Mouse (Mus musculus) hindbrain, embryonic 16.5 days (tissue): Measurements from ENCODE around the gene Lyrm9. TPM values are rescaled to one million over a fixed set of nuclear protein-coding genes. Genes with fewer than 3 reads are reported as not detected.

Experiments used
- ATAC-seq: fragments of 200-750 bp; cut with Nextera tagmentation; 2 replicates; pipeline ENCODE4 v1.8.0; 2017; ENCODE audit warnings: moderate TSS enrichment, moderate library complexity
- H3K27ac ChIP-seq: fragments of 300-500 bp; sonication (generic); 2 replicates; pipeline ENCODE4 v1.5.1; 2014; ENCODE audit warnings: low read depth, mild to moderate bottlenecking, control low read depth, low read length, moderate library complexity
- H3K27me3 ChIP-seq: fragments of 300-500 bp; sonication (generic); replicated peaks from 2 replicates; pipeline ENCODE4 v1.6.1; 2014; ENCODE audit warnings: low read length; ENCODE audit not compliant: control insufficient read depth, insufficient read depth
- H3K36me3 ChIP-seq: fragments of 300-500 bp; sonication (generic); 2 replicates; pipeline ENCODE4 v1.6.1; 2014; ENCODE audit warnings: mild to moderate bottlenecking, low read length, moderate library complexity, mixed read lengths; ENCODE audit not compliant: control insufficient read depth, insufficient read depth
- H3K4me1 ChIP-seq: fragments of 300-500 bp; sonication (generic); 2 replicates; pipeline ENCODE4 v1.6.1; 2014; ENCODE audit warnings: low read depth, low read length; ENCODE audit not compliant: control insufficient read depth, insufficient read depth
- H3K4me2 ChIP-seq: fragments of 300-500 bp; sonication (generic); 2 replicates; pipeline ENCODE4 v1.6.1; 2014; ENCODE audit warnings: mild to moderate bottlenecking, low read length, control low read depth, moderate library complexity
- H3K4me3 ChIP-seq: fragments of 300-500 bp; sonication (generic); 2 replicates; pipeline ENCODE4 v1.5.1; 2014; ENCODE audit warnings: mild to moderate bottlenecking, low read length, control low read depth, moderate library complexity
- H3K9ac ChIP-seq: fragments of 300-500 bp; sonication (generic); 2 replicates; pipeline ENCODE4 v1.6.1; 2014; ENCODE audit warnings: low read depth, mild to moderate bottlenecking, control low read depth, low read length, moderate library complexity
- H3K9me3 ChIP-seq: fragments of 300-500 bp; sonication (generic); 2 replicates; pipeline ENCODE4 v1.6.1; 2014; ENCODE audit warnings: mild to moderate bottlenecking, low read length, moderate library complexity; ENCODE audit not compliant: control insufficient read depth
- WGBS: fragments of 180-500 bp; shearing (Covaris S2); extraction: QIAGEN DNeasy Blood & Tissue Kit; methylation state at CpG from one replicate; pipeline ENCODE4 v1.1.7; 2014; 5-methylcytosine and 5-hydroxymethylcytosine counted together
- polyA plus RNA-seq: library from polyadenylated mRNA; unstranded; fragments of >200 nt; fragmentation: Nextera tagmentation; extraction: Ambion mirVana; gene quantifications from 2 replicates; pipeline ENCODE4 v1.2.1, GENCODE M21; 2015

The Lyrm9 gene
- polyA plus RNA-seq, 1 experiment from 2014 or later: 48.4 TPM

DNA sequence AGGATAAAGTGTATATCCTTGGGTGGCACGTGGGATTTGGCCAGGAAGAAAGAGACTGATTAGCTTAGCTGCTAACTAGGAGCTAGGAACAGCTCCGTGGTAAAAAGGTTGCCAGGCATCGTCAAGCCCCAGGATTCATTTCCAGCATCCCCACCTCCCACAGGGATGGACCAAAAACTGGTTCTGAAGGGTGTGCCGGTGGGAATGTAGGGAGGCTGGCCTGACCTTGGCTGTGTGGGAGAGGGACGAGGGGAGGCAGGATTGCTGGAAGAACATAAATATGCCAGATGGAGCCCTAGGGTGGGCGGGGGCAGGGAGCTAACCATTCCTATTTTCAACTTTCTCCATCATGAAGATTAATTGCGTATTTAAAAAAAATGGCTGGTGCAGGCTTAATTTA, 1.2 kb downstream of the Lyrm9 start:
- Histone ChIP-seq H3K36me3 (no peaks in the 10 kb centered on the region), H3K4me2 (peak overlapping the region; percentile 76), H3K9me3 (no peaks in the 10 kb centered on the region), H3K27ac (no peak overlapping the region), H3K27me3 (no peaks in the 10 kb centered on the region), H3K4me1 (peaks cover 7% of the 10 kb centered on the region), H3K4me3 (peak overlapping the region; percentile 76; the same call in 1 of the 2 replicates), H3K9ac (peak overlapping the region; percentile 50)
- WGBS: 32% methylated on average over 7 of the region's 7 CpGs
- ATAC-seq: no peak

DNA sequence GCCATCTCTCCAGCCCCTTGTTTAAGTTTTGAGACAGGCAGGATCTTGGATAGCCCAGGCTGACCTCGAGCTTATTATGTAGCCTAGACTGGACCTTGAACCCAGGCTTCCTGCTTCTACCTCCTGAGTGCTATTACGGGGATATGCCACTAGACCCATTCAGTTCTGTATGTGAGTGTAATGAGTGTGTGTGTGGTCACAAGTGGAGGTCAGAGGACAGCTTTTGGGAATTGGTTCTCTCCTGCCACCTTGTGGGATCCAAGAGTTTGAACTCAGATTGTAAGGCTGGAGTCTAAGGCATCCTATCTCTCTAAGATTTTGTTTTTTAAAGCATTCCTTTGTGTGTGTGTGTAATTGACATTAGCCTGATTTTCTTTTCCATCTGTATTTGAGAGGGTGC, 2.0 kb downstream of the Lyrm9 start:
- Histone ChIP-seq H3K4me3 (no peak overlapping the region), H3K4me1 (peaks cover 7% of the 10 kb centered on the region), H3K27ac (no peak overlapping the region), H3K9me3 (no peaks in the 10 kb centered on the region), H3K4me2 (no peak overlapping the region), H3K9ac (no peak overlapping the region), H3K36me3 (no peaks in the 10 kb centered on the region), H3K27me3 (no peaks in the 10 kb centered on the region)
- 49% methylated on average over 2 of the region's 2 CpGs for WGBS
- ATAC-seq: no peak

DNA sequence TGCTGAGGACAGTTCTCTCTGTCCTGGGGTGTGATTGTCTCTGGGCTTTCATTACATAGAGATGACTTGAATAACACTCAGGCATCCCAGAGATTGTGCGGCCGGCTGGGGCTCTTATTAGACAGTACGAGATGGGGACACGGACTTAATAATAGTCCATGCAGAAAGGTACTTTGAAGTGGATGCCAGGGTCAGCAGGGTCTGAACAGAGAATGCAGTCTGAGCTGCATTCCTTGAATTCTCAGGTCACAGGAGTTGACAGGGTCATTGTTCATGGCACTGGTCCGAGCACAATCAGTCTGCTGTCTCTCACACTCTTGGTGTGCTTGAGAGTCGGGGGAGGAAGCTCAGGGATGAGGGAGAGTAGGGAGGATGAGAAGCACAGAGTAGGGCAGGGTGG, 3.0 kb downstream of the Lyrm9 start:
- Histone ChIP-seq H3K9me3 (no peaks in the 10 kb centered on the region), H3K4me1 (peaks cover 7% of the 10 kb centered on the region), H3K9ac (no peak overlapping the region), H3K4me3 (no peak overlapping the region), H3K4me2 (no peak overlapping the region), H3K27me3 (no peaks in the 10 kb centered on the region), H3K27ac (no peak overlapping the region), H3K36me3 (no peaks in the 10 kb centered on the region)
- 22% methylated on average over 6 of the region's 6 CpGs for WGBS
- ATAC-seq: no peak

DNA sequence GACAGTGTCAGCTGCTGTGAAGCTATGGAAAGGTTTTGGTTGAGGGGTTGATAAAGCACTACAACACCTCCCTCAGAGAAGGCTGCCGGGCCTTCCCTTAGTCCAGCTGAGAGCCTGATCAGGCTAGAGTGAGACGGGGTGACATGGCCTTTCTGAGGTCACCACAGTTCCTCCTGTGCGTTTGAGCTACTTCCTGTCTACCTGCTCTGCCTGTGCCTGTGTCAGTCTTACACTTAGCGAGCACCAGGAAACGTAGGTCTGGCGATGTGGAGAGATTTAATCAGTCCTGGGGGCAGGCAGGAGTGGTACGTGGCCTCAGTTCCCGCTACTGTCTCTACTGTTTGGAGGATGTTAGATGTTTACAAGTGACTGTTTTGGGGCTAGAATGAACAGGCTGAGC, 3.8 kb downstream of the Lyrm9 start:
- ATAC-seq: no peak
- no peak overlapping the region for H3K9ac ChIP-seq
- no peaks in the 10 kb centered on the region for H3K27me3 ChIP-seq
- H3K36me3 ChIP-seq: no peaks in the 10 kb centered on the region
- peaks cover 7% of the 10 kb centered on the region for H3K4me1 ChIP-seq
- no peak overlapping the region for H3K4me3 ChIP-seq
- WGBS: 64% methylated on average over 8 of the region's 8 CpGs
- no peaks in the 10 kb centered on the region for H3K9me3 ChIP-seq
- no peak overlapping the region for H3K27ac ChIP-seq
- no peak overlapping the region for H3K4me2 ChIP-seq

DNA sequence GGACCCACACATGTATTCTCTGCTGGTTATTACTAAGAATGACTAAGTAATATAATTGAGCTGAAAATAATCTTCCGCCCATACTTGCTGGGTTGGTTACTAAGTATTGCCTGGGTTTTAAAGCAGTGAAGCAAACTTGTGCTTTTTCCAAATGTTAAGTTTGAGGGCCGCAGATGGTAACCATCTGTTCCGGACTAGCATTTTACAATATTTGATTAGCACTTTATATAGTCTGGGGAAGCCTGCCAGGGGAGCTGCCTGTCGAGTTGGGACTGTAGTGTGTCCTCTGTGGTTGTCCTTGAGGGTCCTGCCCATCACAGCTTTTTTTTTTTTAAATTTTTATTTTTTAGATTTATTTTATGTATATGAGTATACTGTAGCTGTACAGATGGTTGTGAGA, 5.3 kb downstream of the Lyrm9 start:
- H3K9me3 ChIP-seq: no peaks in the 10 kb centered on the region
- H3K27me3 ChIP-seq: no peaks in the 10 kb centered on the region
- H3K4me1 ChIP-seq: peaks cover 5% of the 10 kb centered on the region
- no peak overlapping the region for H3K9ac ChIP-seq
- 58% methylated on average over 4 of the region's 4 CpGs for WGBS
- no peak overlapping the region for H3K27ac ChIP-seq
- no peak for ATAC-seq
- H3K36me3 ChIP-seq: no peaks in the 10 kb centered on the region
- H3K4me2 ChIP-seq: no peak overlapping the region
- no peak overlapping the region for H3K4me3 ChIP-seq

DNA sequence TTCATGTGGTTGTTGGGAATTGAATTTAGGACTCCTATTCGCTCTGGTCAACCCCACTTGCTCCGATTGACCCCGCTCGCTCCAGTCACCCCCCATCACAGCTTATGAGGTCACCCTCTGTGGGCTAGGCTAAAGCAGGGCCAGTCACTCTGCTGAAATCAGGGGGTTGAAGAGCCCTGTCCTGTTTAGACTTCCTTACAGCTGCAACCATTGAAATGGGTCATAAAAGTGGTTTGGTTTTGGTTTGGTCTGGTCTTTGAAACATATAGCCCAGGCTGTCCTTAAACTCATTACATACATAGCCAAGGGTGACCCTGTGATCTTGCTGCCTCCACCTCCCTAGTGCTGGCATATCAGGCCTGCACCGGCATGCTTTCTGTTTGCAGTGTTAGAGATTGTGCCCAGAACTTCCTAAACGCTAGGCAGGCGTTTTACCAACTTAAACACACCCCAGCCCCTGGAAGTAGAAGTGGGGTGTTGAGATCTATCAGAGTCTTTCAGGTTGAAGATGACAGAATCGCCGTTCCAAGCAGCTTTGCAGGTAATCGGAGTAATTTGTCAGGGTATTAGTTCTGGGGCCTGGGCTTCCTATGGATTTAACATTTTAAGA, 5.8 kb downstream of the Lyrm9 start:
- Histone ChIP-seq H3K4me2 (no peak overlapping the region), H3K9ac (no peak overlapping the region), H3K9me3 (no peaks in the 10 kb centered on the region), H3K4me1 (peaks cover 5% of the 10 kb centered on the region), H3K4me3 (no peak overlapping the region), H3K36me3 (no peaks in the 10 kb centered on the region), H3K27ac (no peak overlapping the region), H3K27me3 (no peaks in the 10 kb centered on the region)
- WGBS: 90% methylated on average over 10 of the region's 10 CpGs
- no peak for ATAC-seq

DNA sequence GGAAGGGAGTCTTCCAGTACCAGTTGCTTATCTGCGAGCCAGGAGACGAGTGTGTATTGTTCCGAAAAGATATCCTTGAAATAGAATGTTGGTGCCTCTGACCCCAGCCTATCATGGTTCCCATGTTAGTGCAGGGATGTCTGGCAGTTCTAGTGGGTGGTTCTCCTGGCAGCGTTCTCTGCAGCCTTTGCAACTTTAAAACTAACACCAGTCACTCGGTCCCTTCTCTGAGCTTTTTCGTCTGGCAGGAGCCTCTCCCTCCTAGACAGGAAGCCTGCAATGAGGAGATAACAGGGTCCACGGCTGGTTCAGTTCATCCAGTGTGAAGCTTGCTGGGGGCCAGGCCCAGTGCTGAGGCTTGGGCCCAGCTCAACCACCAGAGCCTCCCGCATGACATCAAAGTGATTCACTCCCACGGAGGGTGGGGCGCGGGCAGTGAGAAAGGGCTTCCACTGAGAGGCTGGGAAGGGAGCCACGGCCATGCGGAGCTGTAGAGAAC, 6.5 kb downstream of the Lyrm9 start:
- no peak overlapping the region for H3K9ac ChIP-seq
- H3K4me3 ChIP-seq: no peak overlapping the region
- H3K27ac ChIP-seq: no peak overlapping the region
- no peak overlapping the region for H3K4me2 ChIP-seq
- WGBS: 71% methylated on average over 12 of the region's 13 CpGs
- no peaks in the 10 kb centered on the region for H3K9me3 ChIP-seq
- no peak for ATAC-seq
- H3K27me3 ChIP-seq: no peaks in the 10 kb centered on the region
- no peaks in the 10 kb centered on the region for H3K36me3 ChIP-seq
- H3K4me1 ChIP-seq: no peaks in the 10 kb centered on the region; the same call in 1 of the 2 replicates

DNA sequence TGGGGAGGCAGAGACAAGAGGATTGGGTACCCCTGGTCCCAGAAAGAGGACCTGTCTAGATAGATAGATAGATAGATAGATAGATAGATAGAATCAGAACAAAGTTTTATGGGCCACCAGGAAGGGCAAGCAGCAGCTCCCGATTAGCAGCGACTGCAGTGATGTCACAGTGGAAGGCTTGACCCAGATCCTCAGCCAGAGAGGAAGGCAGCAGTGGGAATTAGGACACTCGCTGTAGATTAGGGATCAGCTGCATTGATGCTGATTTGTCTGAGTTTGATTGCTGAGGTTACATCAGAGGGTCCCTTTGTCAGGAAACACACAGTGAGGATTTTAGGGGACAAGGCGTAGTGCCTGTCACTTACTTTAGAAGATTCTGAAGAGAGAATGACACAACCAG, 10.1 kb downstream of the Lyrm9 start:
- Histone ChIP-seq H3K4me2 (no peak overlapping the region), H3K4me1 (peaks cover 2% of the 10 kb centered on the region; the same call in 1 of the 2 replicates), H3K27me3 (no peaks in the 10 kb centered on the region), H3K9ac (no peak overlapping the region; the same call in 1 of the 2 replicates), H3K27ac (no peak overlapping the region), H3K4me3 (no peak overlapping the region), H3K36me3 (peaks cover 5% of the 10 kb centered on the region), H3K9me3 (no peaks in the 10 kb centered on the region)
- ATAC-seq: no peak
- WGBS: 83% methylated on average over 4 of the region's 4 CpGs

DNA sequence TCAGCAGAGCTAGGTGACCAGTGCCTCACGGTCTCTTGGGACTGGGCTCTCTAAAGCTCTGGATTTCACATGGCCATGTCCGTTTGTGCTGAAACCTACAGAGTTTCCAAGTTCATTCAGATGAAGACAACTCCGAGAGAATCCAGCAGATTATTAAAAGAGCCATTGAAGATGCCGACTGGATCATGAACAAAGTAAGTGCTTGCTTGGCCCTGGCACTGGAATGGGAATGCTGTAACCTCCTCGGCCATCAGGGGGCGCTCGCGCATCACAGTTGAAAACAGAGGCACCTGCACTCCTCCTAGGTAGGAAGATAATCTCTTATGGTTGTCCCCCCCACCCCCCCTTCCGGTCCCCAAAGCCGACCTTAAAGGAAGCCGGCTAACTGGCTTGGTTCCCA, 11.6 kb downstream of the Lyrm9 start:
- no peak overlapping the region for H3K4me2 ChIP-seq
- no peak overlapping the region for H3K4me3 ChIP-seq
- H3K27me3 ChIP-seq: no peaks in the 10 kb centered on the region
- peaks cover 2% of the 10 kb centered on the region; the same call in 1 of the 2 replicates for H3K4me1 ChIP-seq
- H3K27ac ChIP-seq: no peak overlapping the region
- WGBS: 10% methylated on average over 11 of the region's 11 CpGs
- ATAC-seq: no peak
- no peaks in the 10 kb centered on the region for H3K9me3 ChIP-seq
- H3K9ac ChIP-seq: no peak overlapping the region
- peaks cover 5% of the 10 kb centered on the region for H3K36me3 ChIP-seq
